Mouse (Mus musculus) embryo, embryonic 11 days (tissue): Measurements from ENCODE around the gene Cul3.
A peak's percentile ranks its signal among the peaks of the same experiment; 100 is the strongest.

Experiments used
- DNase-seq: peaks from one replicate; pipeline ENCODE4 v3.0.0-alpha.2; 2015

Gene Cul3

GRCm38 (mm10) chr1:80293307-80293706 lies 47.0 kb downstream of the Cul3 start:
- no peak for DNase-seq

- DNase-seq: no peak
Measured at GRCm38 (mm10) chr1:80278731-80279130, 61.5 kb downstream of the Cul3 start.

GRCm38 (mm10) chr1:80260443-80260842 lies 79.8 kb downstream of the Cul3 start:
- DNase-seq: no peak

- no peak for DNase-seq
Measured at GRCm38 (mm10) chr1:80258632-80259031, 81.6 kb downstream of the Cul3 start.

GRCm38 (mm10) chr1:80253309-80253708 lies 87.0 kb downstream of the Cul3 start:
- DNase-seq: no peak

- DNase-seq: no peak
Measured at GRCm38 (mm10) chr1:80250247-80250646, 90.0 kb downstream of the Cul3 start.

GRCm38 (mm10) chr1:80247131-80247530 lies 93.1 kb downstream of the Cul3 start:
- no peak for DNase-seq

GRCm38 (mm10) chr1:80244123-80244522 lies 96.2 kb downstream of the Cul3 start:
- no peak for DNase-seq

- no peak for DNase-seq
Measured at GRCm38 (mm10) chr1:80241579-80241978, 98.7 kb downstream of the Cul3 start.

GRCm38 (mm10) chr1:80240017-80240660 lies 100.1 kb downstream of the Cul3 start:
- DNase-seq: peak; percentile 37

GRCm38 (mm10) chr1:80239481-80239880 lies 100.8 kb downstream of the Cul3 start:
- no peak for DNase-seq

GRCm38 (mm10) chr1:80236951-80237702 lies 103.2 kb downstream of the Cul3 start:
- DNase-seq: no peak

- no peak for DNase-seq
Measured at GRCm38 (mm10) chr1:80236126-80236525, 104.2 kb downstream of the Cul3 start.

GRCm38 (mm10) chr1:80230612-80231011 lies 109.7 kb downstream of the Cul3 start:
- no peak for DNase-seq

GRCm38 (mm10) chr1:80224839-80225412 lies 115.4 kb downstream of the Cul3 start:
- DNase-seq: no peak

- DNase-seq: no peak
Measured at GRCm38 (mm10) chr1:80221151-80221550, 119.1 kb downstream of the Cul3 start.

GRCm38 (mm10) chr1:80218268-80218667 lies 122.0 kb downstream of the Cul3 start, which contains the start of gene Fam124b:
Gene Fam124b, minus strand, starts transcription at chr1:80218473.
- no peak for DNase-seq
